Mouse (Mus musculus): ENCODE measurements at regions not wholly inside any gene's neighbourhood (a gene's known extent, or its start where the extent isn't known, plus 50 kb on each side); places are given as distances from the start of the nearest gene placed in this dataset.

GRCm38 (mm10) chr13:52116241-52116640 lies 269.8 kb downstream of the Gadd45g start:
- TF ChIP-seq GATA1 (IDR thresholded peaks at IDR 0.05; ENCODE audit: low read length) = no peak
- TF ChIP-seq TAL1 (IDR thresholded peaks at IDR 0.05; ENCODE audit: low read length) = no peak

Data from erythroblast, embryonic 14.5 days (primary cell).